Mouse (Mus musculus) intestine, postnatal 0 days (tissue): Measurements from ENCODE around the gene Snhg11. TPM values are rescaled to one million over a fixed set of nuclear protein-coding genes. Genes with fewer than 3 reads are reported as not detected.

Source experiments
- ATAC-seq: fragments of 200-750 bp; cut with Nextera tagmentation; 2 replicates; pipeline ENCODE4 v1.8.0; 2017; ENCODE audit warnings: mild to moderate bottlenecking, moderate TSS enrichment, moderate library complexity
- H3K27ac ChIP-seq: fragments of 300-500 bp; sonication (generic); 2 replicates; pipeline ENCODE4 v1.5.1; 2014; ENCODE audit warnings: mild to moderate bottlenecking, low read depth, low read length, moderate library complexity
- H3K27me3 ChIP-seq: fragments of 300-500 bp; sonication (generic); replicated peaks from 2 replicates; pipeline ENCODE4 v1.6.1; 2014; ENCODE audit warnings: low read length, mixed read lengths; ENCODE audit not compliant: control insufficient read depth, insufficient read depth
- H3K36me3 ChIP-seq: fragments of 300-500 bp; sonication (generic); 2 replicates; pipeline ENCODE4 v1.6.1; 2014; ENCODE audit warnings: mild to moderate bottlenecking, moderate library complexity; ENCODE audit not compliant: control insufficient read depth, insufficient read depth
- H3K4me1 ChIP-seq: fragments of 300-500 bp; sonication (generic); replicated peaks from 2 replicates; pipeline ENCODE4 v1.6.1; 2014; ENCODE audit warnings: antibody characterized with exemption, low read length, mixed read lengths; ENCODE audit not compliant: control insufficient read depth, insufficient read depth
- H3K4me2 ChIP-seq: fragments of 300-500 bp; sonication (generic); replicated peaks from 2 replicates; pipeline ENCODE4 v1.6.1; 2014; ENCODE audit warnings: low read depth, mild to moderate bottlenecking, moderate library complexity
- H3K4me3 ChIP-seq: fragments of 300-500 bp; sonication (generic); 2 replicates; pipeline ENCODE4 v1.5.1; 2014; ENCODE audit warnings: low read depth, low read length
- H3K9ac ChIP-seq: fragments of 300-500 bp; sonication (generic); 2 replicates; pipeline ENCODE4 v1.6.1; 2014; ENCODE audit warnings: mild to moderate bottlenecking, low read depth, low read length
- H3K9me3 ChIP-seq: fragments of 300-500 bp; sonication (generic); 2 replicates; pipeline ENCODE4 v1.6.1; 2016; ENCODE audit warnings: mixed run types; ENCODE audit not compliant: control insufficient read depth
- CTCF ChIP-seq: sonication (generic); IDR thresholded peaks from 2 replicates; pipeline ENCODE4 v1.5.1; 2016; ENCODE audit warnings: low read depth, mild to moderate bottlenecking, control low read depth, antibody characterized with exemption, moderate library complexity
- whole genome bisulfite sequencing: fragments of 180-500 bp; shearing (Covaris S2); extraction: QIAGEN DNeasy Blood & Tissue Kit; methylation state at CpG from one replicate; pipeline ENCODE4 v1.1.7; 2014; 5-methylcytosine and 5-hydroxymethylcytosine counted together
- polyA plus RNA-seq: library from polyadenylated mRNA; unstranded; fragments of >200 nt; fragmentation: Nextera tagmentation; extraction: Ambion mirVana; gene quantifications from 2 replicates; pipeline ENCODE4 v1.2.1, GENCODE M21; 2015

Snhg11 gene
- polyA plus RNA-seq, 1 experiment from 2014 or later = 1.9 TPM

DNA sequence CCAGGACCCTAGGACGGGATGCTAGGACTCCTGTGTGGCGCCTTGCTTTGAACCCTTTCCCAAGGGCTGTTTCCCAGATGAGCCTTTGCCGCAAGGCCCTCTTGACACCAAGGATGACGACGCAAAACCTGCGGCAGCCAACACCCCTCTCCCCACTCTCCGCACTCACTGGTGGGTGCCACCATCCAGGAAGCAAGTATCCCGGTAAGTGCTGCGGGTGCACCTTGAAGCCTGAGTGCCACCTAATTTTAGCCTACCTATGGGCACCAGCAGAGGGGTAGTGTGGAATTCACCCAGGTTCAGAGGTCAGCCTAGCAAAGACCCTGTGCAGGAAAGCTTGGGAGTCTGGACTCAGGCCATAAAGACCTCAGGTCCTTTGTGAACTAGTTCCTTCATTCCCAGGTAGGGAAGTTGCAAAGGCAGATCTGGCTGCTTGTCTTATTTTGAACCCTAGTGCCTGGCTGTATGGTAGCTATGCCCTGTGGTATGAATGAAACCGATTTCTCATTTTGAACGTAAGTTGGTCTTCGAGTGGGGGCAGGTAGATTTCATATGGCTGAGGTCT lies 767 bp downstream of the Snhg11 start:
- Histone ChIP-seq H3K4me1 (no peaks in the 10 kb centered on the region), H3K9me3 (no peaks in the 10 kb centered on the region), H3K36me3 (no peaks in the 10 kb centered on the region), H3K27me3 (peaks cover 21% of the 10 kb centered on the region), H3K27ac (no peak overlapping the region), H3K4me2 (no peak overlapping the region; the same call in 1 of the 2 replicates), H3K9ac (no peak overlapping the region), H3K4me3 (0 out of 2 replicates have a peak overlapping the region, but pooled peaks have one; percentile 17)
- no peak for ATAC-seq
- WGBS = 34% methylated on average over 12 of the region's 12 CpGs
- TF ChIP-seq CTCF = no peak

GRCm38 (mm10) chr2:158376798-158377197 lies 1.4 kb downstream of the Snhg11 start:
- TF ChIP-seq CTCF = no peak
- Histone ChIP-seq H3K9me3 (no peaks in the 10 kb centered on the region), H3K36me3 (no peaks in the 10 kb centered on the region), H3K4me3 (no peak overlapping the region), H3K4me1 (no peaks in the 10 kb centered on the region), H3K27ac (no peak overlapping the region), H3K27me3 (peaks cover 21% of the 10 kb centered on the region), H3K4me2 (no peak overlapping the region), H3K9ac (no peak overlapping the region)
- WGBS = 63% methylated on average over 7 of the region's 7 CpGs
- ATAC-seq = no peak

GRCm38 (mm10) chr2:158377811-158378210 lies 2.4 kb downstream of the Snhg11 start:
- H3K27me3 ChIP-seq = peaks cover 21% of the 10 kb centered on the region
- no peaks in the 10 kb centered on the region for H3K9me3 ChIP-seq
- H3K27ac ChIP-seq = no peak overlapping the region
- 88% methylated on average over 1 of the region's 1 CpGs for WGBS
- no peaks in the 10 kb centered on the region for H3K4me1 ChIP-seq
- no peak overlapping the region for H3K4me2 ChIP-seq
- no peak for ATAC-seq
- H3K9ac ChIP-seq = no peak overlapping the region
- H3K4me3 ChIP-seq = no peak overlapping the region
- no peaks in the 10 kb centered on the region for H3K36me3 ChIP-seq
- no peak for TF ChIP-seq CTCF

- 47% methylated on average over 13 of the region's 13 CpGs for WGBS
- no peak for ATAC-seq
- Histone ChIP-seq H3K9ac (no peak overlapping the region), H3K4me1 (no peaks in the 10 kb centered on the region), H3K4me3 (no peak overlapping the region), H3K9me3 (no peaks in the 10 kb centered on the region), H3K27me3 (peaks cover 19% of the 10 kb centered on the region), H3K36me3 (no peaks in the 10 kb centered on the region), H3K27ac (no peak overlapping the region), H3K4me2 (no peak overlapping the region)
- TF ChIP-seq CTCF = peak; percentile 96
Observed at GRCm38 (mm10) chr2:158379354-158380078, 4.1 kb downstream of the Snhg11 start.

GRCm38 (mm10) chr2:158386072-158386471 lies 10.6 kb downstream of the Snhg11 start:
- 19% methylated on average over 8 of the region's 8 CpGs for WGBS
- Histone ChIP-seq H3K9me3 (no peaks in the 10 kb centered on the region), H3K27me3 (no peaks in the 10 kb centered on the region), H3K9ac (no peak overlapping the region), H3K4me1 (no peaks in the 10 kb centered on the region), H3K4me3 (no peak overlapping the region), H3K4me2 (no peak overlapping the region), H3K27ac (no peak overlapping the region), H3K36me3 (no peaks in the 10 kb centered on the region)
- no peak for ATAC-seq
- no peak for TF ChIP-seq CTCF

DNA sequence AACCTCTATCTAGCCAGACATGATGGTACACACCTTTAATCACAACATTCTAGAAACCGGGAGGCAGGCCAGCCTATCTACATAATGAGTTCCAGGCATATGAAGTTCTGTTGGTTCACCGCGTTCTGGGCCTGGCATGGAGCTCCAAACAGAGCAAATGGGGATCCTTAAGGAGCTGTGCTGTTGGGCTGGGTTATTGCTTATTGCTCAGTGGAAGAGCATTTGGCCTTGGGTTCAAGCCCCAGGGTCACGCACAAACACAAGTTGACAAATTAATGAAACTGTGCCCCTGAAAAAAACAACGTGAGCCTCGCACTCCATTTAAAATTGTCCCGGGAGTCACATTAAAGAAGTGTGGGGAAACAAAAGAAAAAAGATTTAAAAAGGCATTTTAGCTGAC lies 14.0 kb downstream of the Snhg11 start:
- Histone ChIP-seq H3K4me1 (no peaks in the 10 kb centered on the region), H3K4me2 (no peak overlapping the region), H3K4me3 (no peak overlapping the region), H3K27ac (no peak overlapping the region), H3K27me3 (no peaks in the 10 kb centered on the region), H3K9me3 (no peaks in the 10 kb centered on the region), H3K9ac (no peak overlapping the region), H3K36me3 (no peaks in the 10 kb centered on the region)
- TF ChIP-seq CTCF = no peak
- ATAC-seq = no peak
- 91% methylated on average over 7 of the region's 7 CpGs for WGBS
